Mouse (Mus musculus) bone marrow macrophage, adult 2 months (primary cell): Measurements from ENCODE around the gene Pus10.

Experiments
- CTCF ChIP-seq: IDR thresholded peaks from 2 replicates; pipeline ENCODE4 v1.5.1; 2012; ENCODE audit warnings: low read depth, mild to moderate bottlenecking, low read length, moderate library complexity
- POLR2A ChIP-seq: IDR thresholded peaks from 2 replicates; pipeline ENCODE4 v1.6.1; 2012; ENCODE audit warnings: mild to moderate bottlenecking, low read depth, low read length, borderline replicate concordance

- TF ChIP-seq CTCF, result no peak
- no peak for TF ChIP-seq POLR2A
These were observed 6.8 kb downstream of the Pus10 start for GRCm38 (mm10) chr11:23672256-23672749.
